Mouse (Mus musculus) lung, postnatal 10 days (tissue): ENCODE results near the gene Rnft2.
A peak's percentile ranks its signal among the peaks of the same experiment; 100 is the strongest.

Source experiments
- DNase-seq: peaks from one replicate; pipeline ENCODE4 v3.0.0; 2021

Gene Rnft2

GRCm38 (mm10) chr5:118244606-118245443, at the start of gene Rnft2, which contains the start of gene 2410131K14Rik:
Gene Rnft2 (minus strand): TSS chr5:118245116.
Gene 2410131K14Rik (plus strand): TSS chr5:118245227.
- peak; percentile 100 for DNase-seq

GRCm38 (mm10) chr5:118294086-118294864, 49.4 kb upstream of the Rnft2 start:
- DNase-seq: peak; percentile 96

- no peak for DNase-seq
These were observed 47.6 kb upstream of the Rnft2 start for GRCm38 (mm10) chr5:118292476-118292875.

GRCm38 (mm10) chr5:118291453-118291852, 46.5 kb upstream of the Rnft2 start:
- no peak for DNase-seq

- DNase-seq: no peak
These were observed 33.0 kb upstream of the Rnft2 start for GRCm38 (mm10) chr5:118277741-118278495.

- no peak for DNase-seq
These were observed 31.8 kb upstream of the Rnft2 start for GRCm38 (mm10) chr5:118276711-118277110.

GRCm38 (mm10) chr5:118276281-118276680, 31.4 kb upstream of the Rnft2 start:
- no peak for DNase-seq

- DNase-seq: peak; percentile 37
These were observed 29.6 kb upstream of the Rnft2 start for GRCm38 (mm10) chr5:118274546-118274945.

GRCm38 (mm10) chr5:118273446-118273845, 28.5 kb upstream of the Rnft2 start:
- peak; percentile 53 for DNase-seq

GRCm38 (mm10) chr5:118271449-118272110, 26.7 kb upstream of the Rnft2 start:
- DNase-seq: no peak

GRCm38 (mm10) chr5:118268987-118269386, 24.1 kb upstream of the Rnft2 start:
- peak; percentile 91 for DNase-seq

- peak; percentile 20 for DNase-seq
These were observed 21.4 kb upstream of the Rnft2 start for GRCm38 (mm10) chr5:118266309-118266708.

GRCm38 (mm10) chr5:118265366-118265765, 20.4 kb upstream of the Rnft2 start:
- DNase-seq: no peak

- DNase-seq: no peak
These were observed 19.4 kb upstream of the Rnft2 start for GRCm38 (mm10) chr5:118264279-118264678.

GRCm38 (mm10) chr5:118262418-118262817, 17.5 kb upstream of the Rnft2 start:
- DNase-seq: peak; percentile 17

- no peak for DNase-seq
These were observed 16.3 kb upstream of the Rnft2 start for GRCm38 (mm10) chr5:118261181-118261580.

GRCm38 (mm10) chr5:118260642-118261041, 15.7 kb upstream of the Rnft2 start:
- no peak for DNase-seq

GRCm38 (mm10) chr5:118260055-118260454, 15.1 kb upstream of the Rnft2 start:
- peak; percentile 27 for DNase-seq

GRCm38 (mm10) chr5:118259636-118260035, 14.7 kb upstream of the Rnft2 start:
- peak; percentile 47 for DNase-seq

GRCm38 (mm10) chr5:118259152-118259551, 14.2 kb upstream of the Rnft2 start:
- peak; percentile 63 for DNase-seq

- no peak for DNase-seq
These were observed 12.1 kb upstream of the Rnft2 start for GRCm38 (mm10) chr5:118256981-118257380.

GRCm38 (mm10) chr5:118253551-118253950, 8.6 kb upstream of the Rnft2 start:
- DNase-seq: no peak
